Mouse (Mus musculus) urinary bladder, postnatal 36 days (tissue): ENCODE measurements around the gene Skil.
A peak's percentile ranks its signal among the peaks of the same experiment; 100 is the strongest.
"Not testable (repeated sequence)": the region's sequence is repeated elsewhere in the genome, so short reads cannot be mapped to it uniquely, and the experiment has no call there.

Experiments used
- DNase-seq, 2 experiments: peaks; one replicate each; pipeline ENCODE4 v3.0.0; 2022; ENCODE audit warnings: low spot score in 2 of 2, mixed read lengths in 1 of 2

The Skil gene

GRCm38 (mm10) chr3:31126848-31127247 is 32.0 kb downstream of the Skil start:
- no peak for DNase-seq

DNA sequence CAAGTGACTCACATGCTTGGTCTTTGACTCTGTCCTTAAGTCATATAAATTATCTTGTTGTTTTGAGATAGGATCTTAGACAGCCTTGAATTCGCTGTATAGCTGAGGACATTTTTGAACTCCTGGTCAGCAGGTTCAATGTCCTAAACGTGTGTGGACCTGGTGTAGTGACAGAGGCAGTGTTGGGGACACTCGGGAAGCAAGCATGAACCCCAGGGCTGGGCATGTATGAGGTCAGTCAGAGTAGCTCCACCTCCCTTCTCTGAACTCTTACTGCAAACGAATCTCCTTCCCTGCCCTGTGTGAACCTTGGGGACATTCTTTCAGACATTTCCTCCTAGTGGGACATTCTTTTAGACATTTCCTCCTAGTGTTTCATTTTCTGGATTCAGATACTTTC is 34.9 kb downstream of the Skil start:
- no peak for DNase-seq

- no peak for DNase-seq
Measured at GRCm38 (mm10) chr3:31133664-31134063, 38.8 kb downstream of the Skil start.

GRCm38 (mm10) chr3:31134246-31134645 is 39.4 kb downstream of the Skil start:
- no peak for DNase-seq

DNA sequence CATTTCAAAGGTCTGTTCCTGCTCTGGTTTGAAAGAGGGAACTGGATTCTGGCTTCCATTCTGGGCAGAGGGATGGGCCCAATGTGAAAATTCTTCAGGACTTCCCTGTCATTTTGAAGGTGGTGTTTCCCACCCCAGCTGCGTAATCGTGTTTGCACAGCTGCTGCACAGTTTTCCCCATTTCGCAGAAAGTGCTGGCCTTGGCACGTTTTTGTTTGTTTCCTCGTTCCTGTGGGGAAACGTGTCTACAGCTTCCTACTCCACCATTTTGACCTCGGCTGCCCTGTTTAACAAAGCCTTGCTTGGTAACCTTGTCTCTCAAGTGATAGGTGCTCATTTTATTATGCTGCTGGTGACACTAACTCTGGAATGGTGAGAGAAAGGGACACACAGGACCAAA is 39.8 kb downstream of the Skil start:
- DNase-seq: no peak

- DNase-seq: not testable (repeated sequence)
Measured at GRCm38 (mm10) chr3:31136591-31136990, 41.7 kb downstream of the Skil start.

DNA sequence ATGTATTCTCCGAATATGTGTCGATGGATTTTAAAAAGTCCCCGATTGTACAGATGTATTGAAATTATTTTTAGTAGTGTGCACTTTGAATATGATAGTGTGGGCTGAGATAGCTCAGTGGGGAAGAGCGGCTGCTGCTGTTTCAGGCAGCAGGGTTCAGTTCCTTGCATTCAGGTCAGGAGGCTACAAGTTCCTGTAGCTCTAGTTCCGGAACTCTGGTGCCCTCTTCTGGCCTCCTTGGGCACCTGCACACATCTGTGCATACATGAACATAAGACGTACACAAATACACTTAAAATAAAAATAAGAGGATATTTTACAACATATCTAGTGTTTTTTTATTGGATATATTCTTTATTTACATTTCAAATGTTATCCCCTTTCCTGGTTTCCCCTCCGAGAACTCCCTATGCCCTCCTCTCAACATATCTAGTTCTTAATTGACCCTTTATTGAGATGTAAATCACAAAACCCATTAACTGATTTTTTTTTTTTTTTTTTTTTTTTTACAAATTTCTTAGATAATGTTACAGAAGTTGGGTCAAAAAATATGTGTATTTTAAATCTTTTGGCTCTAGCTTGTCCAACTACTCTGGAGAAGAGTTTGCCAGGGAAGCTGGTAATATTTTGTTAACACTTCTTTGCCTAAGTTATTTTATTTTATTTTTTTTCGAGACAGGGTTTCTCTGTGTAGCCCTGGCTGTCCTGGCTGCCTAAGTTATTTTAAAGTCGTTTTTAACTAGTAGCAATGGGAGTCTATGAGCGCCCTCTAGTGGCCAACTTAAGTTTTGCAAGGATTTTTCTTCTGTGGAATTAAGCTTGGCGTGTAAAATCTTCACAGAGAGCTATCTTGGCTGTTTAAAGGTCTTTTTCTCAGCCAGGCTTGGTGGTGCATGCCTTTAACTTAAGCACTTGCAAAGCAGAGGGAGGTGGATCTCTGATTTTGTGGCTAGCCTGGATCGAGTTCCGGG is 43.9 kb downstream of the Skil start:
- DNase-seq: peak; percentile 54 to 71

GRCm38 (mm10) chr3:31141621-31142020 is 46.8 kb downstream of the Skil start:
- no peak for DNase-seq

DNA sequence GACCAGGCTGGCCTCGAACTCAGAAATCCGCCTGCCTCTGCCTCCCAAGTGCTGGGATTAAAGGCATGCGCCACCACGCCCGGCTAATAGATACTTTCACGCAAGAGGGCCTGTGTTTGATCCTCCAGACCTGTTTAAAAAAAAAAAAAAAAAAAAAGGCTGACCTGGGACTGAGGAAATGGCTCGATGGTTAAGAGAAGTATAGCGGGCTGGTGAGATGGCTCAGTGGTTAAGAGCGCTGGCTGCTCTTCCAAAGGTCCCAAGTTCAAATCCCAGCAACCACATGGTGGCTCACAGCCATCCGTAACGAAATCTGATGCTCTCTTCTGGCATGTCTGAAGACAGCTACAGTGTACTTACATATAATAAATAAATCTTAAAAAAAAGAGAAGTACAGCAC is 50.4 kb downstream of the Skil start:
- DNase-seq: not testable (repeated sequence)

- DNase-seq: peak; percentile 59 to 66
Measured at GRCm38 (mm10) chr3:31145641-31146290, 50.9 kb downstream of the Skil start.

DNA sequence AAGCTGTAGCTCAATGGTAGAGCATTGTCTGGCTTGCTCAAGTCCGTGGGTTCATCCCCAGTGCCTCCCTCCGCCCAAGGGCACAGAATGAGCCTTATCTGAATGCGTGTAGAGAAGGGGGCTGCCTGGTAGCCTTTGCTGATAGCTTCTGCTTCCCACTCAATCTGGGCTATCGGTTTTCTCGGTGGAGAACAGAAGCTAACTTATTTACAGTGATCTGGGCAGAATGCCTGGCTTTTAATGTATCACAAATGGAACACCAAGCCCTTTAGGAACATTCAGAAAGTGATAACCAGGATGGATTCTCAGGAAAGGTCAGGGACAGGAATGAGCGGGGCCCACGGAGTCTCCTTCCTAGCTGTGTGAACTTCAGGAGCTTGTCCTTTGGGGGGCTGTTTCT is 53.7 kb downstream of the Skil start:
- no peak for DNase-seq

- DNase-seq: no peak
Measured at GRCm38 (mm10) chr3:31149706-31150105, 54.8 kb downstream of the Skil start, which contains the start of gene Cldn11. Gene Cldn11, plus strand, starts transcription at chr3:31149920.

DNA sequence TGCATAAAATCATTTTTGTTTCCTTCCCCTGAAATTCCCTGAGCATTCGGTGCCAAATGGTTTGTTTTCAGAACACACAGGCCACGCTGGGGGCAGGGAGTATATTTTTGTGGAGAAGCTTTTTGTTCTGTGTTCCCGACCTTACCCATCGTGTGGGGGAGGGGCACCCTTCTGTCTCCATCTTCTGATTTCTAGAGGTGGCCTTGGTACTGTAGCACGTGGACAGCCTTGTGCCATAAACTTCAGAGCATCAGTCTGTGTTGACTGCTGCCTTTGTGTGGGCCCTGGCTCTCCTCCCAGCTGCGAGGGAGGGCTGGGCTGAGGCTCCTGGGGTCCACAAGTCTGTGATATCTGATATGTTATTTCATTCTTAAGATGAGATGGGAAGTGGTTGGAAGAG is 57.2 kb downstream of the Skil start:
- no peak for DNase-seq

GRCm38 (mm10) chr3:31156126-31156525 is 61.3 kb downstream of the Skil start:
- no peak for DNase-seq

- DNase-seq: no peak
Measured at GRCm38 (mm10) chr3:31157776-31158175, 62.9 kb downstream of the Skil start.

DNA sequence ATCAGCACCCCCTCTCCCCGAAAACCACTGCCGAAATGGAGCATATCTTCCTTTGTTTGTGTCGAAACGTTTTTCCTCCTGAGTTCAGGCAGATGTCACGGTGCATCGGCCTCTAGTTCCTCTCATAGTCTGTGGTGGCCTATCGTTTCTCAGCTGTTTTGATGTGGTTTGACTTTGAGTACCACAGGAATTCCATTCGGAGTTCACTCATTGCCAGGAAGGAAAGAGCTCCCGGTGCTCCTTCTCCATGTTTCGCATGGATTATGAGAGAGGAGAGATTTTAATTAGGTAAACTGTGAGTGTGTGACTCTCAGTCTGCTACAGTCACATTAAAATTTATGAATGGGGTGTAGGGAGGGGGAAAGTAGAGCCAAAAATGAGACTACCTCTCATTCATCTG is 65.2 kb downstream of the Skil start:
- no peak for DNase-seq

- DNase-seq: no peak
Measured at GRCm38 (mm10) chr3:31161336-31161735, 66.5 kb downstream of the Skil start.

DNA sequence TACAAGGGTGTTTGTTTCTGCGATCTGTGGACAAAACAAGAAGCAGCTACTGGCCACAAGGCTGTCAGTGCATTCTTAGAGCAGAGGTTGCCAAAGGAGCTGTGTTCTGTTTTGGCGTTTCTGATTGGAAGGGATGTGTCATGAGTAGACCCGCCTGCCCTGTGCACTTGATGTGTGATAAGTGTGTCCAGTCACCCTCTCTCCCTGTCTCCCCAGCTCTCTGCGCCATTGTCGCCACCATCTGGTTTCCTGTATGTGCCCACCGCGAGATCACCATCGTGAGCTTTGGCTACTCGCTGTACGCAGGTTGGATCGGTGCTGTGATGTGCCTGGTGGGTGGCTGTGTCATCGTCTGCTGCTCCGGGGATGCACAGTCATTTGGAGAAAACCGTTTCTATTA is 68.0 kb downstream of the Skil start:
- DNase-seq: no peak

DNA sequence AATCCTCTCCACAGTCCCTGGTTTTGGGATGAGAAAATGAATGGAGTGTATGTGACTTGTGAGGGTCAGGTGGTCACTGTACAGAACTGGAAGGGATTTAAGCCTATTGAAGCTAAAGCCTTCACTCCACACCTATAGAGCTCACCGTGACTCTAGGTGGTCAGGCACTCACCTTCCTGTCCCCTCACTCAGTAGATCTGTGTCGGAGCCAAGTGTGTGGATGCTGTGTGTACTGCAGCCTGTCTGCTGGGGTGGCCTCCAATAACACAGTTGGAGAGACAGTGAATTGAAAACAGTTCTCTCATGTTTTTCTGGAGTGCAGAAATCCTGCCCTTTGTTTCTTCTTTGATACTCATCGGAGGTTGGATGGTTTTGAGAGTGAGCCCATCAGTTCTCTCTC is 70.9 kb downstream of the Skil start:
- no peak for DNase-seq

DNA sequence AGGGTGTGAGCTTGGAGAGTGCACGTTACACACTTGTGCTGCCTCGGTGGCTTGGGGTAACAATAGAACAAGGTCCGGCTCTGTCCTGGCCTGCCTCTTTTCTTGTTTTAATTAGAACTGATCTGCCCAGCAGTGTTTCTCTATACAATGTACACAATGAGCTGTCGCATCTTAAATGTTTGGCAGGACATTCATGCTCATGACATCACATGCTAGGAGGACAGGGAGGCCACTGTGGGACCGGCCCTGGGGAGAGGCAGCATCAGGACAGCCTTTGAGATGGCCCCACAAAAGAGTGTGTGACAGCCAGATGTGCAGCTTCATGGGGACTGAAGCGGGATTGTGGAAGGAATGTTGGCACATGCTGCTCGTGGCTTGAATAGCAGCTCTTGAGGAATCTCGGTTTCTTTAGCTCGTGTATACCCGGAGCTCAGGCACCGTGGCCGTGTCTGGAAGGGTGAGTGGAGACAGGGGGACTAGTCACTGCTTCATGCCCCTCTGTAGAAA is 71.6 kb downstream of the Skil start:
- DNase-seq: no peak
